Mouse (Mus musculus) heart, postnatal 0 days (tissue): ENCODE measurements around the gene Gdf7. TPM values are rescaled to one million over a fixed set of nuclear protein-coding genes. Genes with fewer than 3 reads are reported as not detected.

ENCODE experiments used
- ATAC-seq: fragments of 200-750 bp; cut with Nextera tagmentation; 2 replicates; pipeline ENCODE4 v1.8.0; 2017; ENCODE audit warnings: low read depth, moderate number of reproducible peaks, moderate library complexity; ENCODE audit not compliant: insufficient read depth
- DNase-seq: peaks from one replicate; pipeline ENCODE4 v3.0.0-alpha.2; 2016; ENCODE audit warnings: low spot score
- H3K27ac ChIP-seq: fragments of 300-500 bp; sonication (generic); 2 replicates; pipeline ENCODE4 v1.5.1; 2014; ENCODE audit warnings: low read depth, mild to moderate bottlenecking
- H3K27me3 ChIP-seq: fragments of 300-500 bp; sonication (generic); 2 replicates; pipeline ENCODE4 v1.6.1; 2014; ENCODE audit warnings: low read length, mixed read lengths; ENCODE audit not compliant: control insufficient read depth, insufficient read depth
- H3K36me3 ChIP-seq: fragments of 300-500 bp; sonication (generic); replicated peaks from 2 replicates; pipeline ENCODE4 v1.6.1; 2014; ENCODE audit warnings: low read length, mixed read lengths; ENCODE audit not compliant: control insufficient read depth, insufficient read depth
- H3K4me1 ChIP-seq: fragments of 300-500 bp; sonication (generic); 2 replicates; pipeline ENCODE4 v1.6.1; 2014; ENCODE audit warnings: antibody characterized with exemption; ENCODE audit not compliant: control insufficient read depth, insufficient read depth
- H3K4me2 ChIP-seq: fragments of 300-500 bp; sonication (generic); 2 replicates; pipeline ENCODE4 v1.6.1; 2014; ENCODE audit warnings: low read depth, mild to moderate bottlenecking, low read length, moderate library complexity
- H3K4me3 ChIP-seq: fragments of 300-500 bp; sonication (generic); 2 replicates; pipeline ENCODE4 v1.5.1; 2014; ENCODE audit warnings: low read depth, low read length
- H3K9ac ChIP-seq: fragments of 300-500 bp; sonication (generic); replicated peaks from 2 replicates; pipeline ENCODE4 v1.6.1; 2014; ENCODE audit warnings: low read depth, low read length, mixed read lengths
- H3K9me3 ChIP-seq: fragments of 300-500 bp; sonication (generic); replicated peaks from 2 replicates; pipeline ENCODE4 v1.6.1; 2016; ENCODE audit warnings: low read length; ENCODE audit not compliant: control insufficient read depth
- CTCF ChIP-seq: IDR thresholded peaks from 2 replicates; pipeline ENCODE4 v1.5.1; 2016; ENCODE audit warnings: antibody characterized with exemption, control low read depth, low read depth
- EP300 ChIP-seq: IDR thresholded peaks from 2 replicates; pipeline ENCODE4 v1.6.1; 2016; ENCODE audit warnings: antibody characterized with exemption, low read depth
- WGBS: fragments of 180-500 bp; shearing (Covaris S2); extraction: QIAGEN DNeasy Blood & Tissue Kit; methylation state at CpG from one replicate; pipeline ENCODE4 v1.1.7; 2014; 5-methylcytosine and 5-hydroxymethylcytosine counted together
- polyA plus RNA-seq: library from polyadenylated mRNA; unstranded; fragments of >200 nt; fragmentation: Nextera tagmentation; extraction: Ambion mirVana; gene quantifications from 2 replicates; pipeline ENCODE4 v1.2.1, GENCODE M21; 2015
- total RNA-seq: library from RNA; depleted of rRNA; stranded (reverse); fragments of >200 nt; gene quantifications from 2 replicates; pipeline ENCODE4 v1.2.3, GENCODE M21; 2014; ENCODE audit warnings: low replicate concordance; rRNA removed

Gdf7 gene
- not detected in 2 replicates for total RNA-seq
- polyA plus RNA-seq: not detected in 2 replicates

GRCm38 (mm10) chr12:8301841-8302431 lies at the start of gene Gdf7:
Gene Gdf7, minus strand, starts transcription at chr12:8301954.
- Histone ChIP-seq H3K4me3 (peak within 1 kb of the TSS; percentile 54), H3K27me3 (peaks cover 93% of the 10 kb centered on the region), H3K27ac (no peak within 1 kb of the TSS), H3K36me3 (no peaks in the 10 kb centered on the region), H3K4me1 (peaks cover 17% of the 10 kb centered on the region; the same call in 1 of the 2 replicates), H3K9me3 (no peaks in the 10 kb centered on the region), H3K4me2 (peak within 1 kb of the TSS; percentile 78), H3K9ac (no peak within 1 kb of the TSS)
- ATAC-seq (no peak), DNase-seq (no peak)
- TF ChIP-seq EP300 (no peak), CTCF (0 out of 2 replicates have a peak, but pooled peaks have one; percentile 4)
- under 1% methylated on average over 45 of the region's 53 CpGs for WGBS

- Histone ChIP-seq H3K9me3 (no peaks in the 10 kb centered on the region), H3K36me3 (no peaks in the 10 kb centered on the region), H3K4me1 (peaks cover 21% of the 10 kb centered on the region), H3K9ac (no peak overlapping the region), H3K4me2 (no peak overlapping the region), H3K27ac (peak overlapping the region; percentile 67), H3K27me3 (no peaks in the 10 kb centered on the region), H3K4me3 (no peak overlapping the region)
- ATAC-seq (peak; percentile 80), DNase-seq (peak; percentile 76)
- WGBS: 38% methylated on average over 4 of the region's 4 CpGs
- TF ChIP-seq CTCF: no peak
- no peak for TF ChIP-seq EP300
Observed at GRCm38 (mm10) chr12:8351025-8351903, 49.5 kb upstream of the Gdf7 start.

GRCm38 (mm10) chr12:8348733-8349513 lies 47.2 kb upstream of the Gdf7 start:
- Histone ChIP-seq H3K4me3 (no peak overlapping the region), H3K9ac (no peak overlapping the region), H3K27ac (peak overlapping the region; percentile 6; the same call in 1 of the 2 replicates), H3K9me3 (no peaks in the 10 kb centered on the region), H3K36me3 (no peaks in the 10 kb centered on the region), H3K27me3 (no peaks in the 10 kb centered on the region), H3K4me1 (peaks cover 26% of the 10 kb centered on the region), H3K4me2 (no peak overlapping the region)
- DNase-seq (no peak), ATAC-seq (no peak)
- WGBS: 70% methylated on average over 9 of the region's 9 CpGs
- TF ChIP-seq EP300 (no peak), CTCF (no peak)

GRCm38 (mm10) chr12:8347746-8348462 lies 46.1 kb upstream of the Gdf7 start:
- no peak for DNase-seq
- H3K4me2 ChIP-seq: no peak overlapping the region
- peaks cover 26% of the 10 kb centered on the region for H3K4me1 ChIP-seq
- H3K27ac ChIP-seq: 0 out of 2 replicates have a peak overlapping the region, but pooled peaks have one; percentile 2
- H3K4me3 ChIP-seq: no peak overlapping the region
- WGBS: 68% methylated on average over 8 of the region's 8 CpGs
- no peak overlapping the region for H3K9ac ChIP-seq
- TF ChIP-seq EP300 (no peak), CTCF (no peak)
- peaks cover 5% of the 10 kb centered on the region; the same call in 1 of the 2 replicates for H3K36me3 ChIP-seq
- ATAC-seq: no peak
- H3K27me3 ChIP-seq: no peaks in the 10 kb centered on the region
- no peaks in the 10 kb centered on the region for H3K9me3 ChIP-seq
